Mouse (Mus musculus): ENCODE measurements around the gene Itga5. TPM values are rescaled to one million over a fixed set of nuclear protein-coding genes. Genes with fewer than 3 reads are reported as not detected.
A peak's percentile ranks its signal among the peaks of the same experiment; 100 is the strongest.
"Not testable (repeated sequence)": the region's sequence is repeated elsewhere in the genome, so short reads cannot be mapped to it uniquely, and the experiment has no call there.

Gene Itga5
- 40.3 and 43.0 TPM in 2 replicates for polyA plus RNA-seq (2015; fragmentation: Nextera tagmentation; extraction: Ambion mirVana)

DNA sequence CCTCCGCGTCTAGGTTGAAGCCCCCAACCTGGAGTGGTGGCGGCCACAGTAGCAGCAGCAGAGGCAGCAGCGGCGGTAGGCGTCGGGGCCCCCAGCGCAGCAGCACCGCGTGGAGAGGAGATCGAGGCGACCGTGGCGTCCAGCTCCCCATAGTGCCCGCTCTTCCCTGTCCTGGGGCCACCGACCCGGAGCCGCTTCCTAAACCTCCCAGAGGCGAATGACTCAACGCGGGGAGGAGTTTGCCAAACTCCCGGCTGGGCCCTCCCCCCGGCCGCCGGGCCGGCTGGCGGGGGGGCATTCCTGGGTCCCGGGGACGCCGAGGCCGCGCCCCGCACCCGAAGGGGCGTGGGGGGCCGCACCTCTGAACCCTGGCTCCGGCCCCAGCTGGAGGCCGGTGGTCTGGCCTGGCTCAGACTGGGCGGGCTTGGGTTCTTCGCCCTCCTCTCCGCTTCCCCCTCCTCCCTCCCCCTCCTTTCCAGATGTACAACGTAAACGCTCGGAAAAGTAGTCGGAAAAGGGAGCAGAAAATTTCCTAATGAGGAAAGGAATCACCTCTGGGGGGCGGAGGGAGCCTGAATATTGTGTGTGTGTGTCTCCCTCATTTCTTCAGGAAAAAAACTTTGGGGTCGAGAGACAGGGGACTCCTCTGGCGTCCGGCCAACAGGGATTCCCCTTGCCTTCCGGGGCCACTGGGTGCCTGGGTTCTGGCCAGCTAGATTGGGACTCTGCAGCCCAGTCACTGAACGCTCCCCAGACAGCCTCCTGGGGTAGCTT, at the start of gene Itga5:
Gene Itga5, minus strand, starts transcription at position 388 of the 774 bp plus-strand sequence.
- no peaks in the 10 kb centered on the region for H3K9me3 ChIP-seq (ENCODE audit: control insufficient read depth, low read length)
- peak; percentile 81 for ATAC-seq
- peak within 1 kb of the TSS; percentile 91 for H3K4me2 ChIP-seq (ENCODE audit: low read depth, low read length)
- peaks cover 22% of the 10 kb centered on the region; the same call in 1 of the 2 replicates for H3K4me1 ChIP-seq (ENCODE audit: control insufficient read depth, insufficient read depth, low read length)
- 1% methylated on average over 47 of the region's 51 CpGs for WGBS
- no peaks in the 10 kb centered on the region for H3K27me3 ChIP-seq (replicated peaks; ENCODE audit: control insufficient read depth, insufficient read depth, low read length)
- peak within 1 kb of the TSS; percentile 85 for H3K4me3 ChIP-seq (ENCODE audit: low read length)
- H3K27ac ChIP-seq (ENCODE audit: low read length), result peak within 1 kb of the TSS; percentile 94
- H3K9ac ChIP-seq (ENCODE audit: low read depth, low read length), result peak within 1 kb of the TSS; percentile 96
- H3K36me3 ChIP-seq (ENCODE audit: control insufficient read depth, insufficient read depth, low read length), result no peaks in the 10 kb centered on the region

DNA sequence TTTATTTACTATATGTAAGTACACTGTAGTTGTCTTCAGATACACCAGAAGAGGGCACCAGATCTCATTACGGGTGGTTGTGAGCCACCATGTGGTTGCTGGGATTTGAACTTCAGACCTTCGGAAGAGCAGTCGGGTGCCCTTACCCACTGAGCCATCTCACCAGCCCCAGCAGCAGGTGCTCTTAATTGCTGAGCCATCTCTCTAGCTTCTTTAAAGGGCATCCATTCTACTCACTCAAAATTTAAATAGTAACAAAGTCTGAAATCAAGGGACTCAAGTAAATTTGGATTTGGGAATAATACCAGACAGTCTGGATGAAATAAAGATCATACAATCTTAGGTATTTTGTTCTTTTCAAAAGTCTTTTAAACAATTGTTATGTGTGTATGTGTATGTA, 39.0 kb upstream of the Itga5 start:
- ATAC-seq; H3K4me3 ChIP-seq (ENCODE audit: low read length); H3K9me3 ChIP-seq (ENCODE audit: control insufficient read depth, low read length); H3K4me2 ChIP-seq (ENCODE audit: low read depth, low read length); H3K9ac ChIP-seq (ENCODE audit: low read depth, low read length); H3K27ac ChIP-seq (ENCODE audit: low read length); H3K36me3 ChIP-seq (ENCODE audit: control insufficient read depth, insufficient read depth, low read length); H3K27me3 ChIP-seq (replicated peaks; ENCODE audit: control insufficient read depth, insufficient read depth, low read length); H3K4me1 ChIP-seq (ENCODE audit: control insufficient read depth, insufficient read depth, low read length): not testable (repeated sequence)
- WGBS, result 91% methylated on average over 2 of the region's 3 CpGs

DNA sequence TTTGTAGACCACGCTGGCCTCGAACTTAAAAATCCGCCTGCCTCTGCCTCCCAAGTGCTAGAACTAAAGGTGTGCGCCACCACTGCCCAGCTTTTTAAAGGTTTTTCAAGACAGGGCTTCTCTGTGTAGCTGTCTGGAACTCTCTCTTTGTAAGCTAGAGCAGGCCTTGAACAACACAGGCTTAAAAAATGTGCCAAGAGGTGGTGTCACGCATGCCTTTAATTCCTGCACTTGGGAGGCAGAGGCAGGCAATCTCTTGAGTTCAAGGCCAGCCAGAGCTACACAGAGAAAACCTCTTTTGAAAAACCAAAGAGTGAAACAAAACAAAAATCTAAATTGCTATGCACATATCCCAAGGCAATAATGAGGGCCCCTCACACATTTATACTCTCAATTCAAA, 34.8 kb upstream of the Itga5 start:
- H3K27me3 ChIP-seq (replicated peaks; ENCODE audit: control insufficient read depth, insufficient read depth, low read length), result no peaks in the 10 kb centered on the region
- no peak overlapping the region for H3K9ac ChIP-seq (ENCODE audit: low read depth, low read length)
- H3K27ac ChIP-seq (ENCODE audit: low read length), result no peak overlapping the region
- H3K4me1 ChIP-seq (ENCODE audit: control insufficient read depth, insufficient read depth, low read length), result no peaks in the 10 kb centered on the region
- H3K4me2 ChIP-seq (ENCODE audit: low read depth, low read length), result no peak overlapping the region
- 90% methylated on average over 5 of the region's 5 CpGs for WGBS
- no peaks in the 10 kb centered on the region for H3K9me3 ChIP-seq (ENCODE audit: control insufficient read depth, low read length)
- no peak overlapping the region for H3K4me3 ChIP-seq (ENCODE audit: low read length)
- no peaks in the 10 kb centered on the region for H3K36me3 ChIP-seq (ENCODE audit: control insufficient read depth, insufficient read depth, low read length)
- ATAC-seq, result no peak

DNA sequence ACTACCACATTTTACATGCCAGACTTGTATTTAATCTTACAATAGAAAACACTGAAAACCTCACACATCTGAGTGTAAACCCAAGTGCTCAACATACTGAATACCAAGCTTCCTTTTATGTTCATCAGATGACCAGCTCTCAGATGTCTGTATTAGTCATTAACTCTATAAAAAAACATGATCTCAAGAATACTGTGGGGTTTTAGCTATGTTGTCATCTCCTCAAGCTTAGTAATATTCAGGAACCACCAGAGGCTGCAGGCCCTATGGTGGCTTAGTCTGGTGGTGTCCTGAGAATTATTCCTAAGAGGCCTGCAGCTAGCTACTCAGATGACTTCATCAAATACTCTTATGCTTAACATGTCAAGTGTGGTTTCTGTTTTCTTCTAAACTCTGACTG, 27.0 kb upstream of the Itga5 start:
- no peaks in the 10 kb centered on the region for H3K9me3 ChIP-seq (ENCODE audit: control insufficient read depth, low read length)
- H3K4me1 ChIP-seq (ENCODE audit: control insufficient read depth, insufficient read depth, low read length), result no peaks in the 10 kb centered on the region
- ATAC-seq, result no peak
- H3K27ac ChIP-seq (ENCODE audit: low read length), result no peak overlapping the region
- H3K27me3 ChIP-seq (replicated peaks; ENCODE audit: control insufficient read depth, insufficient read depth, low read length), result no peaks in the 10 kb centered on the region
- H3K36me3 ChIP-seq (ENCODE audit: control insufficient read depth, insufficient read depth, low read length), result no peaks in the 10 kb centered on the region
- H3K4me3 ChIP-seq (ENCODE audit: low read length), result no peak overlapping the region
- no peak overlapping the region for H3K4me2 ChIP-seq (ENCODE audit: low read depth, low read length)
- no peak overlapping the region for H3K9ac ChIP-seq (ENCODE audit: low read depth, low read length)

DNA sequence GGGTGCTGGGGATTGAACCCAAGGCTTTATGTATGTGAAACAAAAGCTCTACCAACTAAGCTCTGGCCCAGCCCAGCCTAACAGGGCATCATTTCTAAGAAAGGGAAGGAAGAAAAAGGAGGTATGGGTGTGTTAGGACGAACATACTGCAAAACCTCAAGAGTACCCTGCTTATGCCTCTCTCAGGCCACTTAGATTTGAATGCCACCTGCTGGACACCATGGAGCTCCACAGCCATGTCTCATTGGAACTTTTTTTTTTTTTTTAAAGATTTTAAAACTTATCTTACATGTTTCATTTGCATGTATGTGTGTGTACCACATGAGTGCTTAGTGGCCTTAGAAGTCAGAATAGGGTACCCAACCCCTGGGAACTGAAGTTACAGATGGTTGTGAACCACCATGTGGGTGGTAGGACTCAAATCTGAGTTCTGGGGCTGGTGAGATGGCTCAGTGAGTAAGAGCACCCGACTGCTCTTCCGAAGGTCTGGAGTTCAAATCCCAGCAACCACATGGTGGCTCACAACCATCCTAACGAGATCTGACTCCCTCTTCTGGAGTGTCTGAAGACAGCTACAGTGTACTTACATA, 22.1 kb upstream of the Itga5 start:
- no peak for ATAC-seq
- Histone ChIP-seq H3K4me3 (ENCODE audit: low read length) (no peak overlapping the region), H3K27me3 (replicated peaks; ENCODE audit: control insufficient read depth, insufficient read depth, low read length) (no peaks in the 10 kb centered on the region), H3K4me2 (ENCODE audit: low read depth, low read length) (no peak overlapping the region), H3K36me3 (ENCODE audit: control insufficient read depth, insufficient read depth, low read length) (no peaks in the 10 kb centered on the region), H3K4me1 (ENCODE audit: control insufficient read depth, insufficient read depth, low read length) (no peaks in the 10 kb centered on the region), H3K9me3 (ENCODE audit: control insufficient read depth, low read length) (no peaks in the 10 kb centered on the region), H3K9ac (ENCODE audit: low read depth, low read length) (no peak overlapping the region), H3K27ac (ENCODE audit: low read length) (no peak overlapping the region)
- WGBS, result 66% methylated on average over 3 of the region's 4 CpGs

DNA sequence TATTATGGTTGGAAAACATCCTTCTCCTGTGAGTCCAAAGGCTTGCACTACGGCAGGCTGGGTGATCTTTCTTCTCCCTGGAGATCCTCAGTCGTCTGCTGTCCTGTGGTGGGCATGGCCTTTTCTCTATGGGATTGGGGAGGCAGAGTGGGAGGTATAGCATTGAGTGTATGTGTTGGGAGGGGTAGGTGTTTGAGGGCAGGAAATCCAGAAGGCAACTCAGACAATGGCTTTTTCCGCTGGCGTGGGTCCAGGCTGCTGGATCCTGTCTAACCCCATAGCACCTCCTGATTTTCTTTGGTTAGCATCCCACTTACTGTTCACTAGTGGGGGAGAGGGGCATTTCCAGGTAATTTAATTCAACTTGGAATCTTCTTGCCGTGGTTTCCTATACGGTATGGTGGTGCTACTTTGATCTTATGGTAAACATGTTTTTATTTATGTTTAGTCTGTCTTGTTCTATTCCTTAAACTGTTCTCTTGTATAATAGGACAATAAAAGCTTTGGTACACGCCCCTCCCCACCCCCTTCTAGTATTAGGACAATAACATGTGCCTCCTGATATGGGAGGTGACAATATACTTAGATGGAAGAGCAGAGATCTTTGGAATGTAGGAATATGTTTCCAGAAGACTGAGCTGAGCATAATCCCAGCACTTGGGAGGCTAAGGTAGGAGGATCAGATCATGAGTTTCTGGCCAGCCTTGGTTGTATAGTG, 17.4 kb upstream of the Itga5 start:
- H3K9ac ChIP-seq (ENCODE audit: low read depth, low read length), result no peak overlapping the region
- ATAC-seq, result 0 out of 2 replicates have a peak, but pooled peaks have one; percentile 19
- no peak overlapping the region for H3K4me3 ChIP-seq (ENCODE audit: low read length)
- no peaks in the 10 kb centered on the region for H3K36me3 ChIP-seq (ENCODE audit: control insufficient read depth, insufficient read depth, low read length)
- peaks cover 6% of the 10 kb centered on the region; the same call in 1 of the 2 replicates for H3K4me1 ChIP-seq (ENCODE audit: control insufficient read depth, insufficient read depth, low read length)
- no peak overlapping the region for H3K4me2 ChIP-seq (ENCODE audit: low read depth, low read length)
- H3K27ac ChIP-seq (ENCODE audit: low read length), result no peak overlapping the region
- H3K9me3 ChIP-seq (ENCODE audit: control insufficient read depth, low read length), result no peaks in the 10 kb centered on the region
- H3K27me3 ChIP-seq (replicated peaks; ENCODE audit: control insufficient read depth, insufficient read depth, low read length), result no peaks in the 10 kb centered on the region
- WGBS, result 56% methylated on average over 7 of the region's 7 CpGs

DNA sequence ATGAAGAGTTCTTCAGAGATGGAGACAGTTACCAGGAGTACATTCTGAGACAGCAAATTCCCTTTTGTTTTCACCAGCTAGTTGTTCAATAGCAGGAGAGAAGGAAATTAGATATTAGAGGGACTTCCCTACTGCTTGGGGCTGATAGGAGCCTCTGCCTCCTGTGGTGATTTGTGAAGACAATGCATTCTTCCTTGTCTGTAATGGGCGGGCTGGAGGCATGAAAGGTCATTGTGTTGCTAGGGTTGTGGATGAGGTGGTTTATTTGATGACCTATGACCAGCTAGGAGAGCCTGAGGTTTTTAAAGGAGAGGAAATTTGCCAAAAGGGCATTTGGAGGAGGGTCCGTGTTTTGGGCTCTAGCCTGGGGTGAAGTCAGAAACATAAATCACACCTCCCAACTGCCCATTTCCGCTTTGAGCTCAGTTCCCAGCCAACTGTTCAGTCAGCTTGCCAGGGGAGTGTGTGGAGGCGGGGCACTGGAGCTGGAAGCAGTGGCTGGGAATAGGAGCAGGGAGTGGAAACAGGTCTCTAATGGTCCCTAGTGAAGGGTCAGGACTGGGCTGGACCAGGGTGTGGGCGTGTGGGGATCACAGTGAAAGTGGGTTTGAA, 16.3 kb upstream of the Itga5 start:
- Histone ChIP-seq H3K27me3 (replicated peaks; ENCODE audit: control insufficient read depth, insufficient read depth, low read length) (no peaks in the 10 kb centered on the region), H3K4me2 (ENCODE audit: low read depth, low read length) (no peak overlapping the region)

DNA sequence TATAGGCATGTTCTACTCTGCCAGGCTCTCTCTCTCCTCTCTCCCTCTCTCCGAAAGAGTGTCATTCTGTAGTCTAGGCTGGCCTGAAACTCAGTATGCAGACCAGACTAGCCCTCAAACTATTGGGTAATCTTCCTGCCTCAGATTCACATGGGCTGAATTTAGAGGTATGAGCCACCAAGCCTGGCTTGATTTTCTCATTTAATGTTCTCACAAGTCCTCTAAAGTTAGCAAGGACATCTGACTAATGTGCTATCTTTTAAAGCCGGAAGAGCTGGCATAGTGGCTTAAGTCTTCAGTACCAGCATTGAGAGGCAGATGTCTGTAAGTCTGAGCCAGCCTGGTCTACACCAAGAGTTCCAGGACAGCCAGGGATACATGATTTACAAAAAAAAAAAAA, 15.5 kb upstream of the Itga5 start:
- H3K9me3 ChIP-seq (ENCODE audit: control insufficient read depth, low read length), result no peaks in the 10 kb centered on the region
- no peaks in the 10 kb centered on the region for H3K27me3 ChIP-seq (replicated peaks; ENCODE audit: control insufficient read depth, insufficient read depth, low read length)
- ATAC-seq, result no peak
- H3K4me3 ChIP-seq (ENCODE audit: low read length), result no peak overlapping the region
- no peak overlapping the region for H3K27ac ChIP-seq (ENCODE audit: low read length)
- H3K36me3 ChIP-seq (ENCODE audit: control insufficient read depth, insufficient read depth, low read length), result no peaks in the 10 kb centered on the region
- 83% methylated on average over 2 of the region's 2 CpGs for WGBS
- peaks cover 12% of the 10 kb centered on the region for H3K4me1 ChIP-seq (ENCODE audit: control insufficient read depth, insufficient read depth, low read length)
- H3K4me2 ChIP-seq (ENCODE audit: low read depth, low read length), result no peak overlapping the region
- no peak overlapping the region for H3K9ac ChIP-seq (ENCODE audit: low read depth, low read length)

More for the DNA sequence above, 16.3 kb upstream of the Itga5 start:
- Histone ChIP-seq H3K9me3 (ENCODE audit: control insufficient read depth, low read length) (no peaks in the 10 kb centered on the region), H3K4me3 (ENCODE audit: low read length) (no peak overlapping the region), H3K27ac (ENCODE audit: low read length) (peak overlapping the region; percentile 47; the same call in 1 of the 2 replicates), H3K9ac (ENCODE audit: low read depth, low read length) (no peak overlapping the region), H3K36me3 (ENCODE audit: control insufficient read depth, insufficient read depth, low read length) (no peaks in the 10 kb centered on the region), H3K4me1 (ENCODE audit: control insufficient read depth, insufficient read depth, low read length) (peaks cover 12% of the 10 kb centered on the region)
- peak; percentile 56 for ATAC-seq
- WGBS, result 28% methylated on average over 5 of the region's 5 CpGs
